Mouse (Mus musculus): ENCODE measurements around the gene Nkx2-4. TPM values are rescaled to one million over a fixed set of nuclear protein-coding genes. Genes with fewer than 3 reads are reported as not detected.
A peak's percentile ranks its signal among the peaks of the same experiment; 100 is the strongest.

Gene Nkx2-4
- total and polyA plus RNA-seq, 3 experiments: not detected

- Histone ChIP-seq H3K4me1 (ENCODE audit: control insufficient read depth in 1 of 2, insufficient read depth in 2 of 2, low read length in 2 of 2) (peaks cover 12 to 41% of the 10 kb centered on the region in 2 experiments), H3K27ac (ENCODE audit: control insufficient read depth, low read depth, low read length) (no peak overlapping the region), H3K36me3 (ENCODE audit: control insufficient read depth in 1 of 2, insufficient read depth in 2 of 2, low read length in 2 of 2) (peaks cover 46 to 51% of the 10 kb centered on the region in 2 experiments), H3K27me3 (ENCODE audit: control insufficient read depth in 1 of 2, insufficient read depth in 2 of 2, low read length in 2 of 2) (no peaks in the 10 kb centered on the region), H3K4me3 (ENCODE audit: control insufficient read depth in 1 of 2, insufficient read depth in 1 of 2, low read depth in 2 of 2, low read length in 2 of 2) (no peak overlapping the region), H3K9me3 (replicated peaks; ENCODE audit: insufficient read depth, low read length) (no peaks in the 10 kb centered on the region), H3K9ac (ENCODE audit: control insufficient read depth, low read depth, low read length, poor library complexity, severe bottlenecking) (no peak overlapping the region), H3K79me2 (ENCODE audit: control insufficient read depth, insufficient read depth, low read length, poor library complexity) (no peaks in the 10 kb centered on the region)
- DNase-seq (ENCODE audit: low read depth, low spot score): peak; percentile 58
- TF ChIP-seq ZMIZ1 (IDR thresholded peaks at IDR 0.05; ENCODE audit: low read depth, low read length) (no peak), TAL1 (IDR thresholded peaks at IDR 0.05; ENCODE audit: low read length) (peak; percentile 68), E2F4 (IDR thresholded peaks at IDR 0.05; ENCODE audit: borderline replicate concordance, low read depth, low read length) (no peak), POLR2A (IDR thresholded peaks at IDR 0.05; ENCODE audit: control insufficient read depth in 1 of 2, insufficient read depth in 1 of 2, low read depth in 1 of 2, low read length in 2 of 2, poor library complexity in 1 of 2) (no peak), MAZ (IDR thresholded peaks at IDR 0.05; ENCODE audit: low read depth, low read length) (no peak), MYC (IDR thresholded peaks at IDR 0.05; ENCODE audit: low read depth, low read length) (0 out of 2 replicates have a peak, but pooled peaks have one; percentile 13), EP300 (IDR thresholded peaks at IDR 0.05; ENCODE audit: low read depth in 1 of 2, low read length in 2 of 2) (peak; percentile 77 to 81), MAX (IDR thresholded peaks at IDR 0.05; ENCODE audit: low read length) (no peak), UBTF (IDR thresholded peaks at IDR 0.05; ENCODE audit: borderline replicate concordance, insufficient read depth, low read depth, low read length) (no peak), BHLHE40 (IDR thresholded peaks at IDR 0.05; ENCODE audit: borderline replicate concordance, low read depth, low read length) (no peak), KAT2A (conservative IDR thresholded peaks at IDR 0.05; ENCODE audit: low read depth, low read length) (no peak), GATA1 (IDR thresholded peaks at IDR 0.05; ENCODE audit: low read depth, low read length) (peak; percentile 40; the same call in 1 of the 2 replicates), ZNF384 (IDR thresholded peaks at IDR 0.05; ENCODE audit: low read depth, low read length) (no peak), ETS1 (IDR thresholded peaks at IDR 0.05; ENCODE audit: low read depth, low read length) (peak; percentile 39; the same call in 1 of the 2 replicates), ELF1 (IDR thresholded peaks at IDR 0.05; ENCODE audit: low read depth, low read length) (0 out of 2 replicates have a peak, but pooled peaks have one; percentile 21), TCF12 (IDR thresholded peaks at IDR 0.05; ENCODE audit: low read depth, low read length) (peak; percentile 67)
Observed at GRCm38 (mm10) chr2:147070305-147070704, 14.9 kb downstream of the Nkx2-4 start.

- Histone ChIP-seq H3K79me2 (ENCODE audit: control insufficient read depth, insufficient read depth, low read length, poor library complexity) (no peaks in the 10 kb centered on the region), H3K27ac (ENCODE audit: control insufficient read depth, low read depth, low read length) (no peak overlapping the region), H3K36me3 (ENCODE audit: control insufficient read depth in 1 of 2, insufficient read depth in 2 of 2, low read length in 2 of 2) (peaks cover 45 to 53% of the 10 kb centered on the region in 2 experiments), H3K4me3 (ENCODE audit: control insufficient read depth in 1 of 2, insufficient read depth in 1 of 2, low read depth in 2 of 2, low read length in 2 of 2) (no peak overlapping the region), H3K9me3 (replicated peaks; ENCODE audit: insufficient read depth, low read length) (no peaks in the 10 kb centered on the region), H3K27me3 (ENCODE audit: control insufficient read depth in 1 of 2, insufficient read depth in 2 of 2, low read length in 2 of 2) (no peaks in the 10 kb centered on the region), H3K9ac (ENCODE audit: control insufficient read depth, low read depth, low read length, poor library complexity, severe bottlenecking) (no peak overlapping the region), H3K4me1 (ENCODE audit: control insufficient read depth in 1 of 2, insufficient read depth in 2 of 2, low read length in 2 of 2) (peaks cover 12 to 43% of the 10 kb centered on the region in 2 experiments)
- DNase-seq (ENCODE audit: low read depth, low spot score): peak; percentile 54
- no peak for TF ChIP-seq MAFK (IDR thresholded peaks at IDR 0.05; ENCODE audit: borderline replicate concordance, low read depth, low read length)
- TF ChIP-seq EP300 (IDR thresholded peaks at IDR 0.05; ENCODE audit: low read depth in 1 of 2, low read length in 2 of 2): peak; percentile 18 to 51; a peak in 2 of 4 replicates
- 0 out of 2 replicates have a peak, but pooled peaks have one; percentile 17 for TF ChIP-seq GATA1 (IDR thresholded peaks at IDR 0.05; ENCODE audit: low read depth, low read length)
- TF ChIP-seq CHD1 (IDR thresholded peaks at IDR 0.05; ENCODE audit: low read depth, low read length): no peak
- TF ChIP-seq SIN3A (IDR thresholded peaks at IDR 0.05; ENCODE audit: low read length): peak; percentile 44; the same call in 1 of the 2 replicates
- no peak for TF ChIP-seq ELF1 (IDR thresholded peaks at IDR 0.05; ENCODE audit: low read depth, low read length)
Observed at GRCm38 (mm10) chr2:147069077-147069476, 16.2 kb downstream of the Nkx2-4 start.

Data from MEL (cell line).